Mouse (Mus musculus): ENCODE results near the gene Olfr98.
"Not testable (repeated sequence)": the region's sequence is repeated elsewhere in the genome, so short reads cannot be mapped to it uniquely, and the experiment has no call there.

Gene Olfr98

DNA sequence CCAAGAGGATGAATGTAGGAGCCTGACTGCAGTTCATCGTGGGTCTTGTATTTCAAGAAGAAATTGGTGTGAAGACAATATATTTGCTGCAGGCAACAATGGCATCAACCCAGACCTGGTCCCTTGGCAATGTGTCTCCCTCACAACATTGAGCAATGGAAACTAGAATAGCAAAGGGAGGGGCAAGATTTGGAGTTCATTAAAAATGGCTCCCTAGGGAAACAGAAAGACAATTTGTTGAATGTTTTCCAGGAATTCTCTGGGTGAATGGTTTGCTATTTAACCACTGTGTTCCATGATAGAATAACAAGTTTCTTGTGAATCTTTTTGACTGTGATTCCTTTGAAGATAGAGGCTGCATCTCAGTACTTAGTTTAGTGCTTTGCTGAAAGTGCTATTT is at the start of gene Olfr98:
Gene Olfr98, minus strand, starts transcription at position 124 of the 400 bp plus-strand sequence.
- DNase-seq (ENCODE audit: low spot score in 2 of 2): no peak

DNA sequence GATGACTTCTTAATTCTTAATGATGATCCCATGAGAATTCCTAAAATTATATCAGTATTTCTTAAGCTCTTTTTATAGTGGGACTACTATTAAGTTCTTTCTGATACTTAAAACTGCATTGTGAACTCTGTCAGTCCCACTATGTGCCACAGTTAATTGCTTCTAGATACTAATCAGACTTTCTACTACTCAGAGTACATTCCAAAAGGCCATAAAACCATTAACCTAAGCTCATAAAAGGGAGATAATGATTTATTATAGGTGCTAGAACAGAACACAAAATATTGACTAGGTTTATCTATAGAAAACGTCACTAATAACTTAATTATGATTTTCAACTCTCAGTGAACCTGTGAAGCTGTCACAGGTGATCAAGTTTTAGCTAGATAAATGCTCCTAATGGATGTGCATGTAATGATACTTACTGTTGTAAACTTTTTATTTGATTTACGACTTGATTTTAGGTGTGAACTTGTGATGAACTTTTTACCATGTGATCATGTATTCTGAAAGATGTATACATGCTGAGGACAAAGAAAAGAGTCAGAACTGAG is 46.7 kb upstream of the Olfr98 start:
- DNase-seq (ENCODE audit: low spot score in 2 of 2): no peak

DNA sequence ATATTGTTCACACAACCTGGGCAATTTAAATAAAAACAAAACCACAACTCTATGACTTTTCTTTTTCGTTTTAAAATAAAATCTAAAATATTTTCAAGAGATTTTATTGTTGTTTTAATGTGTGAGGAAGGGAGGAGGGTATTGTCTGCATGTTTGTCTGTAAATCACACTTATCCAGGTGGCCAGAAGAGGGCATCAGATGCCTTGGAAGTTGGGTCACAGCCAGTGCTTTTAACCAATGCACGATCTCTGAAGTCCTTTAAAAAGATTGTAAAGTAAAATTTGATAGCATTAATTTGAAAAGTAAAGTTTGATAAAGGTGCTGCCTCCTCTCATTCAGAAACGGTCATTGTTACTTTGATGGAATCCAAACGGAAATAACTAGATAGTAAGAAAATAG is 44.9 kb upstream of the Olfr98 start:
- peak in 1 of 2 experiments; percentile 18 for DNase-seq (ENCODE audit: low spot score in 2 of 2)

DNA sequence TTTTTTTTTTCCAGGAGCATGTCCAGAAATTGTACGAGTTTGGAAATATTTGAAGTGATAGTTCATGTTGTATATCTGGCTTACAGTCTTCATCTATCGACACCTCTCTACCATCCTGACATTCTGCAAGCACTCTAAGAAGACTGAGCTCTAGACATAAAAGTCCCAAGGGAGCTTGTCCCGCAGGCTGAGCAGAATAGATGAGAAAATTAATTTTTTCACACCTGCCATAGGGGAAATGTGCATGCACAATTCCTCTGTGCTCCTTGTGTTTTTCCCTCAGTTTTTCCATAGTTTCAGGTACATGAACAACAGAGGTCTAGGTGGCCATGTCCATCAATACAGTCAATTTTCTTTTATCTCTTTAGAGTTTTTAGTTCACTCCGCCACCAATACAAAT is 40.7 kb upstream of the Olfr98 start, which contains the start of gene Olfr101:
Gene Olfr101, minus strand, starts transcription at position 101 of the 400 bp plus-strand sequence.
- DNase-seq (ENCODE audit: low spot score in 2 of 2): no peak

DNA sequence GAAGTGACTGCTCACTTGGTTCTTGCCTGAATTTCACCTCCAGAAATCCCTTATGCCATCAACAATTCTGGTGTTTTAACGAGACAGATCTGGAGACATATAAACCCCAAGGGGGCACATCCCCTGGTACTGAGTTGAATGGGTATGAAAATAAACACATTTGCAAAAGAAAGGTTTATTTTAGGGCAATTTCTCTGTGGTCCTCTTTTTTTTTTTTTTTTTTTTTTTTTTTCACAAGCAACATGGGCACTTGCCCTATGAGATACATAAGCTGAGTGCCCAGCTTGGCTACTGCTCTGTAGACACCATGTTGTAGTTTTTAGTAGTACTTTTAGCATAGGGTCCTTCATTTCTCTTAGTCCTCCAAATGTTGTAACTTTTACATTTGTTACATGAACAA is 19.8 kb upstream of the Olfr98 start, which contains the start of gene Olfr99:
Gene Olfr99, minus strand, starts transcription at position 101 of the 400 bp plus-strand sequence.
- no peak for DNase-seq (ENCODE audit: low spot score in 2 of 2)

DNA sequence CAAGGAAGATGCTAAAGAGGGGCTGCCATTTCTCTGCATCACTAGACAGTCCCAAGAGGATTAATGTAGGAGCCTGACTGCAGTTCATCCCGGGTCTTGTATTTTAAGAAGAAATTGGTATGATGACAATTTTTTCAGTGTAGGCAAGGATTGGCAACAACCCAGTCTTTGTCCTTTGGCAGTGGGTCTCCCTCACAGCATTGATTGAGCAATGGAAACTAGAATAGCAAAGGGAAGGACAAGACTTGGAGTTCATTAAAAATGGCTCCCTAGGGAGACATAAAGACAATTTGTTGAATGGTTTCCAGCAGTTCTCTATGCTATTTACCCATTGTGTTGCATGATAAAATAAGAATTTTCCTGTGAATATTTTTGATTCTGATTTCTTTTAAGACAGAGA is 16.8 kb upstream of the Olfr98 start:
- DNase-seq (ENCODE audit: low spot score in 2 of 2): no peak

DNA sequence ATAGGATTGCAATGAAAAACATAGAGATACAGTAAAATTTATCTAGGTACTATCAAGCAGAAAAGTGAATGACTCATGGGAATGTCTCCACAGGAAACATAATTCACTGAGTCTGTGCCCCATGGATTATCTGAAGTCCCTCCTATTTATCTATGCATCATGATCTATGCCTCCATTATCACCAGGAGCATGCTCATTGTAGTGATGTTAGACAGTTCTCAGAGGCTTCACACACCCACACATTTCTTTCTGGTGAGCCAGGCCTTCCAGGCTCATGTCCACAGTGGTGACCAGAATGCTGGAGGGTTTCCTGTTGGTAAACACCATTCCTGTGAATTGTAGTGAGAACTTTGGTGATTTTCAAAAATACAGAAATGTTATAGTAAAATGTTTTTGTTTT is 13.0 kb upstream of the Olfr98 start:
- no peak for DNase-seq (ENCODE audit: low spot score in 2 of 2)

DNA sequence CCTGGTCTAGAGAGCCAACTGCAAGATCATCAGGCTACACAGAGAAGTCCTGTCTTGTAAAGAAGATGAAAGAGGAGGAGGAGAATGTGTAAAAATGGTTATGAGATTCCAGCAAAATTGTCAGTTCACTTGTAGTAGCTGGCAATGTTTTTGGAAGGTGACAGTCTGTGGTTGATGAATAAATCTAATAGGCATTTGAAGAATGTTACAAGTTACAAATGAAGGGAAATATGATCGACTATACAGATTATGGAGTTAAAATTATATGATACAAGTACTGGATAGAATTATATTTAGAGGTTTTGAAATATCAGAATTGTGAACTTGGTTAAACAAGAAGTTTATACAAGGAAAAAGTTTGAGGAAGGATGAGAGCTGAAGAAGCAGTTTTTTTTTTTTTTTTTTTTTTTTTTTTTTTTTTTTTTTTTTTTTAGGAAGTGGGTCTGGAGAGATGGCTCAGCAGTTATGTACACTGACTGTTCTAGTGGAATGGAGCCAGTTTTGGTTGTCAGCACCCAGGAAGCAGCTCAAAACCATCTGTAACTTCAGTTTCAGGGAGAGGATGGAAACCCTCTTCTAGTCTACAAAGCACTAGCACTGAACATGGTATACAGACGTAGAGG is 12.2 kb upstream of the Olfr98 start:
- no peak for DNase-seq (ENCODE audit: low spot score in 2 of 2)

DNA sequence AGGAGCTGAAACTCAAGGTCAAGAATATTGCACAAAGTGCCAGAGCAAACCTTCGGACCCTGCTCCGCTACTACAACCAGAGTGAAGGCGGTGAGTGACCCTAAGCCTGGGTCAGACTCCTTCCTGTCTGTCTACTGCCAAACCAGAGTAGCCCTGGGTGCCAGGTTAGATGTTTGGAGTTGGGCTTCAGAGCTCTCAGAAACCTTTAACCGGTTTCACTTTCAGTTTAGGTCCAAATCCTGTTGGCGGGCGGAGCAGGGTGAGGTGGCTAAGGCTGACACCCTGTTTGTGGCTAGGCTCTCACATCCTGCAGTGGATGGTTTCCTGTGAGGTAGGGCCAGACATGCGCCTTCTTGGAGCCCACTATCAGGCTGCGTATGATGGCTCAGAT is 7.1 kb upstream of the Olfr98 start:
- peak; percentile 19 to 21 for DNase-seq (ENCODE audit: low spot score in 2 of 2)

DNA sequence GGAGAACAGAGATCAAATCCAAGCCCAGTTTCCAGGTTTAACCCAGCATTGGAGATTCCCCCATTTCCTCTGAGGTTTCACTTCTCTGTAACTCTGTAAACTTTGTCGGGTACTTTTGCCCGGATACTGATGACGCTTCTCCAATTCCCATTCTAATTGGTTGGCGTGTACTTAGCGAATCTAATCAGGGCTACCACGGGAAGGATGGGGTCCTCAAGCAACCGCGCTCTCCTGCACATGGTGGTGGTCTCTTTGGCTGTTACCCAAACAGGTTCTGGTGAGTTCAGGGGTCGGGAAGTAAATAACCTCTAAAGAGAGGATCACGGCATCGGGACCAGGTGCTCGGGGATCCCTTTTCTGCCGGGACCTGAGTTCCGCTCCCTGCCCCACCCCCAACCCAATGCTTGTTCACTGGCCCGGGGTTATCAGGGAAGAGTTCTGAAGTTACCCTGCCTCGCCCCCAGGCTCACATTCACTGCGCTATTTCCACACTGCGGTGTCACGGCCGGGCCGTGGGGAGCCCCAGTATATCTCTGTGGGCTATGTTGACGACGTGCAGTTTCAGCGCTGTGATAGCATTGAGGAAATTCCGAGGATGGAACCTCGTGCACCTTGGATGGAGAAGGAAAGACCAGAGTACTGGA is 6.6 kb upstream of the Olfr98 start, which contains the start of gene H2-M3:
Gene H2-M3, plus strand, starts transcription at position 163 of the 644 bp plus-strand sequence.
- DNase-seq (ENCODE audit: low spot score in 2 of 2): peak; percentile 92 to 94

DNA sequence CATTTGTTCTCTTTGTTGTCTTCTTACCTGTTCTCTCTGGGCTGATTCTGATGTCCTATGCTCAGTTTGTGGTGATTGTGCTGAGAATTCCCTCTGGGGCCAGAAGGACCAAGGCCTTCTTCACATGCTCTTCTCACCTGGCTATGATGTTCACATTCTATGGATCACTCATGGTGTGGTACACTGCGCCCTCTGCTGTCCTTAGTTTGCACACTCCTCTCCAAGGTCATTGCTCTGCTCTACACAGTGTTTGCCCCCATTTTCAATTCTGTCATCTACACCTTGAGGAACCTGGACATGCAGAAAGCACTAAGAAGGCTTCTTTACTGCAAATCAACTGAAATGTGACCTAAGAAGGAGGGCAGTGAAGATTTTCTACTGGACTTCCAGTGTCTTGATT is 13.0 kb downstream of the Olfr98 start:
- no peak for DNase-seq (ENCODE audit: low spot score in 2 of 2)

DNA sequence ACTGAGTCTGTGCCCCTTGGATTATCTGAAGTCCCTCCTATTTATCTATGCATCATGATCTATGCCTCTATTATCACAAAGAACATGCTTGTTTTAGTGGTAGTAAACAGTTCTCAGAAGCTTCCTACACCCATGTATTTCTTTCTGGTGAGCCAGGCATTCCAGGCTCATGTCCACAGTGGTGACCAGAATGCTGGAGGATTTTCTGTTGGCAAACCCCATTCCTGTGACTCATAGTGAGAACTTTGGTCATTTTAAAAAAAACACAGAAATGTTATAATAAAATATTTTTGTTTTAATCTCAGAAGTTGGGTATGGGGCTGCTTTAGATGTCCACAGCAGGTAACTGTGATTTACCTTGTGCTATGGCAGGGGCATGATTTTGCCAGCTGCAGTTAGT is 14.1 kb downstream of the Olfr98 start:
- no peak for DNase-seq (ENCODE audit: low spot score in 2 of 2)

DNA sequence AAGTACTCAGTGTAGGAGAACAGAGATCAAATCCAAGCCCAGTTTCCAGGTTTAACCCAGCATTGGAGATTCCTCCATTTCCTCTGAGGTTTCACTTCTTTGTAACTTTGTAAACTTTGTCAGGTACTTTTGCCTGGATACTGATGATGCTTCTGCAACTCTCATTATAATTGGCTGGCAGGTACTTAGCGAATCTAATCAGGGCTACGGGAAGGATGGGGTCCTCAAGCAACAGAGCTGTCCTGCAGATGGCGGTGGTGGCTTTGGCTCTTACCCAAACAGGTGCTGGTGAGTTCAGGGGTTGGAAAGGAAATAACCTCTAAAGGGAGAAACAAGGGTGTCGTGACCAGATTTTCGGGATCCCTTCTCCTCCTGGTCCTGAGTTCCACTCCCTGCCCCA is 16.8 kb downstream of the Olfr98 start:
- peak; percentile 38 to 58 for DNase-seq (ENCODE audit: low spot score in 2 of 2)

DNA sequence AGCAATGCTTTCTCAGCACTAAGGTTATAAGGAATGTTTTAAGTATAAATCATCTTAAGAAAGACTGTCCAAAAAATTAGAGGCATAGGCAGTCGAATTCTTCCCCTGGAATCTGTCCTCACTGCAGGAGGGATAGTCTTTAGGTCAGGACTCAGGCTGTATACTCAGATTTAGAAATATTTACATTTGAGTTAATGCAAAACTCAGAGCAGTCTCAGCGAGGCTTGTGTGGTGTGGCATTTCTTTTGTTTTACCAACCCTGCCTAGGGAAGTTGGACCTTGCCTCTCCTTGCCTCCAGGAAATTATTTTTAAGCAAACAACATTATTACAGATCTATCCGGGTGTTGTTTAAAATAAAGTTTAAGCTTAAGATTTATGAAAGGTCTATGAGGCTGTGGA is 21.4 kb downstream of the Olfr98 start:
- DNase-seq (ENCODE audit: low spot score in 2 of 2): no peak

DNA sequence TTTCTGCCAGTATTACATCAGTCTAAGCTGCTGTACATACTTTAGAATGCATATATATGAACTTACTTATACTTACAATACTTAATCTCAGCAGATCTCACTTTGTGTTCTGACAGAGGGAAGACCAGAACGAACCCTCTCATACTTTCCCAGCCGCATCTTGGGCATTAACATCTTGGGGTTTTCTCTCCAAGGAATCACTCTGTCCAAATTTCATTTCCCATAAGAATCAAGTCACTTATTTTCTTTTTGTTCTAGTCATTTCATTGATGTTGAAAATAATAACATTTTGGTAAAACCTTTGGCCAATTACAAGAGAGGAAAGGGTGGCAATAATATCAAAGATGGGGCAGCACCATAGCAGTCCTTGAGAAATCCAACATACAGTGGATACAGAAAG is 26.3 kb downstream of the Olfr98 start, which contains the start of gene Olfr97:
Gene Olfr97, minus strand, starts transcription at position 101 of the 400 bp plus-strand sequence.
- not testable (repeated sequence) for DNase-seq (ENCODE audit: low spot score in 2 of 2)

DNA sequence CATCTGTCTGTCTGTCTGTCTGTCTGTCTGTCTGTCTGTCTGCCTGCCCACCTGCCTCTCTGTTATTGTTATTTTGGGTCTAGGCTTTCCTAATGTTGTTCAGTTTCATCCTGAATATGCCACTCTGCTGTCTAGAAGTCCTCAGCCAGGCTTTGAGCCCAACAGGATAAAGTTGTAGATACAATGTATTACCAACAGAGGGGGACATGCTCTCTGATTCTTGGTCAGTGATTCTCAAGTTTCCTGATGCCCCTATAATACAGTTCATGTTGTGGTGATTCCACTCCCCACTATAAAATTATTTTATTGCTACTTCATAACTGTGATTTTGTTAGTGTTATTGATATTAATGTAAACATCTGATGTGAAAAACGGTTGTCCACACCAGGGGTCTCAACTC is 41.7 kb downstream of the Olfr98 start:
- no peak for DNase-seq (ENCODE audit: low spot score in 2 of 2)

DNA sequence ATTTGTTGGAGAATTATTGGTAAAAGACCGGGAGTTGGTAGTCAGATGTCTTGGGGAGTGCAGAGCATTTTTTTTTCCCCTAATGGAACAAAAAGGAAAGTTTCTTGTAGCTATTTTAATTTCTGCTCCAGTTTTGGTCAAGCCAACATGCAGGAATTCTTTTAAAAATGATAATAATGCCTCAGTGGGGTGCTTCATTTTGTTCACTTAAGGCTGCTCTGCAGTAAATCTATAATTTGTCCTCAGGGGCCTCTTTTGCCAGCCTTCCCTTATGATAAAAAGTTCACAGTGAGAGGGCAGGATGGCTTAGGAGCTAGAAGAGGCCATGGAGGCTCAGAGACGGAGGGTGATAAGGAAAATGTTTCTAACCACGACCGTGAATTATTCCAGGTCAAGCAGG is 43.7 kb downstream of the Olfr98 start, which contains the start of gene Olfr96:
Gene Olfr96, plus strand, starts transcription at position 301 of the 400 bp plus-strand sequence.
- no peak for DNase-seq (ENCODE audit: low spot score in 2 of 2)

DNA sequence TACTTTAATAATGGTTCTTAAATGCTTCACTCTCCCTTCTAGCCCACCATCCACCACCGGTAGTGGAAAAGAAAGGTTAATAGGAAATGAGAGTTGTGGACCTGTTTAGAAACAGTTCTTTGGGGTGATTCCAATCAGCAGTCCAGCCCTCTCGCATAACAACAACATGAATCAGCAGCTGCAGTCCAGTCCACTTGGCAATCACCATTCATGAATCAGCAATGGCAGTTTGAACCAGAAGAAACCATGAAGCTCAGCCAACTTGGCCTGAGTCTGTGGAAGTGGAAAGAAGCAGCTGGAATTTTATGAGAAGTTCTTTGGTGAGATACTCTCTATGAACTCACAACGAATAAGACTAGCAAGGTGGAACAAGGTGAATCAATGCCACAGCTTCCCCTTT is 45.1 kb downstream of the Olfr98 start:
- DNase-seq (ENCODE audit: low spot score in 2 of 2): no peak

DNA sequence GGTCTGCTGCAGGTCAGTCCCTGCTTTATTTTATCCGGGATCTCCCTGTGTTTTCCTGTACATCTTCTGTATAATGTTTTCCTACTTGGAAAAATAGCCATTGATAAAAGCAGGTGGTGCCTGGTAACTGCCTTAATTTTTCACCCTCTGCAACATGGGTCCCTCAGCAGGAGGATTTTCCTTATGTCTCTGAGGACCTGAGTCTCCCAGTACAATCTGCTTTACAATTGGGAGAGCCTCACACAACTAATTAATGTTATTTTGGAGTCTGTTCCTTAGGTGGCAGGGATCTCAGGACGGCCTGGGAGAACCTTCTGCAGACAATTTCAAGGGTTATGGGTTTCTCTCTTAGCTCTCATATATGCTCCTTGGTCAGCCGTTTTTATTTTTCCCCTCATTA is 50.5 kb downstream of the Olfr98 start, which contains the start of gene Olfr95:
Gene Olfr95, minus strand, starts transcription at position 101 of the 400 bp plus-strand sequence.
- no peak for DNase-seq (ENCODE audit: low spot score in 2 of 2)

All from right cerebral cortex, postnatal 10 days (tissue).